Mouse (Mus musculus) CH12.LX (cell line): ENCODE results near the gene Ccdc30.

Source experiments
- CTCF ChIP-seq, 2 experiments: IDR thresholded peaks in 1 of 2; conservative IDR thresholded peaks in 1 of 2; 2 replicates each; pipeline ENCODE4 v1.5.1; 2011 to 2012; ENCODE audit warnings: low read depth in 2 of 2, low read length in 2 of 2, improper control_type of control experiment in 1 of 2, inconsistent platforms in 1 of 2, mild to moderate bottlenecking in 1 of 2, moderate library complexity in 1 of 2
- SMC3 ChIP-seq: IDR thresholded peaks from 2 replicates; pipeline ENCODE4 v1.6.1; 2011; ENCODE audit warnings: low read depth, low read length, improper control_type of control experiment

- no peak for TF ChIP-seq SMC3
- TF ChIP-seq CTCF (conservative IDR thresholded peaks at IDR 0.05 in 1 of 2, IDR thresholded peaks at IDR 0.05 in 1 of 2; ENCODE audit: low read depth in 2 of 2, low read length in 2 of 2), result no peak
Observed at GRCm38 (mm10) chr4:119421191-119421590, 5.9 kb upstream of the Ccdc30 start.
